Mouse (Mus musculus) embryonic facial prominence, embryonic 13.5 days (tissue): ENCODE data around the gene Camta1. TPM values are rescaled to one million over a fixed set of nuclear protein-coding genes. Genes with fewer than 3 reads are reported as not detected.
A peak's percentile ranks its signal among the peaks of the same experiment; 100 is the strongest.

Source experiments
- ATAC-seq: fragments of 200-750 bp; cut with Nextera tagmentation; 2 replicates; pipeline ENCODE4 v1.8.0; 2017; ENCODE audit warnings: low read depth; ENCODE audit not compliant: insufficient number of reproducible peaks, insufficient read depth, low FRiP score, low TSS enrichment
- H3K27ac ChIP-seq: fragments of 300-500 bp; sonication (generic); 2 replicates; pipeline ENCODE4 v1.5.1; 2015; ENCODE audit warnings: moderate library complexity, mild to moderate bottlenecking, inconsistent platforms
- H3K27me3 ChIP-seq: fragments of 300-500 bp; sonication (generic); 2 replicates; pipeline ENCODE4 v1.6.1; 2015; ENCODE audit warnings: mild to moderate bottlenecking, inconsistent platforms
- H3K36me3 ChIP-seq: fragments of 300-500 bp; sonication (generic); 2 replicates; pipeline ENCODE4 v1.6.1; 2015; ENCODE audit warnings: mild to moderate bottlenecking, inconsistent platforms
- H3K4me1 ChIP-seq: fragments of 300-500 bp; sonication (generic); 2 replicates; pipeline ENCODE4 v1.6.1; 2015; ENCODE audit warnings: inconsistent platforms
- H3K4me2 ChIP-seq: fragments of 300-500 bp; sonication (generic); 2 replicates; pipeline ENCODE4 v1.6.1; 2015; ENCODE audit warnings: moderate library complexity, mild to moderate bottlenecking, inconsistent platforms
- H3K4me3 ChIP-seq: fragments of 300-500 bp; sonication (generic); 2 replicates; pipeline ENCODE4 v1.5.1; 2015; ENCODE audit warnings: mild to moderate bottlenecking, inconsistent platforms
- H3K9ac ChIP-seq: fragments of 300-500 bp; sonication (generic); 2 replicates; pipeline ENCODE4 v1.6.1; 2015; ENCODE audit warnings: mild to moderate bottlenecking, inconsistent platforms
- H3K9me3 ChIP-seq: fragments of 300-500 bp; sonication (generic); 2 replicates; pipeline ENCODE4 v1.6.1; 2016; ENCODE audit warnings: inconsistent platforms
- WGBS: fragments of 180-500 bp; shearing (Covaris S2); methylation state at CpG from one replicate; pipeline ENCODE4 v1.1.7; 2015; ENCODE audit warnings: mixed read lengths; 5-methylcytosine and 5-hydroxymethylcytosine counted together
- polyA plus RNA-seq: library from polyadenylated mRNA; unstranded; fragments of >200 nt; fragmentation: Nextera tagmentation; extraction: Ambion mirVana; gene quantifications from 2 replicates; pipeline ENCODE4 v1.2.1, GENCODE M21; 2015

Gene Camta1
- polyA plus RNA-seq, 1 experiment from 2014 or later: 106 TPM

DNA sequence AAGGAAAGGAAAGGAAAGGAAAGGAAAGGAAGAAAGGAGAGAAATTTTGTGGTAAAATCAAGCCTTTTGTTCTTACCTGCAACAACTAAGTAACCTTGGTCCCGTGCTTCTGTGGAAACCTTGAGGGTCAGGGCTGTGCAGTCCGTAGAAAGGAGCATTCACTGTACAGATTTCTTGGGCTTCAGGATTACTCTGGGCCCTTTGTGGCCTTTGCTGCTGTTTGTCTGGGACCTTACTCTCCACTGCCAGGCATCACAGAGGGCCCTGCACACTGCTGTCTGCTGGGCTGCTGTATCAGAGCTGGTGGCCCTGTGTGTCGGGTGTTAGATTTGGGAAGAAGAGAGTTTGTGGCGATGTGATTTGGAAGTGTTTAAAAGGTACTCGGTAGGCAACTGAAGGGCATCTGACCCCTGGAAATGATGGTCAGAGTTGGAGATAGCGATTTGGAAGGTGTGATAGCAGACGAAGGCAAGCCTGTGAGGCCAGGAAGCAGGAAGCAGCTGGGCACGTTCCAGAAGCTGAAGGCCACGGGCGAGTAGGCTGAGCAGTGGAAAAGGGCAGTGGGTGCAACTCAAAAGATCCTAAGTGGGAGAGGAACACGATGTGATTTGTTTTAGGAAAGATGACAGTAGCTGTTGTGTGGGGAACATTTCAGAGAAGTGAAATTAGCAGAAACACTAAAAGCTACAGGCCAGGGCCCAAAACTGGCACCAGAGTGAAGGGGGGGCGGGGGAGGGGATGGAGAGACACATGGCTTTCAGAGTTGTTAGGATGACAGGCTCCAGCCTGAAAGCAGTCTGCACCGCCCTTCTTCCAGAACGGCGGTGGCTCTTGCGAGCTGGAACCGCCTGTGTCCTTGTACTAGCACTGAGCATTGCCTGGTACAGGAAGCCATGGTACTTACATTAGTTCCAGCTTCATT is 992.1 kb downstream of the Camta1 start:
- H3K9me3 ChIP-seq: no peaks in the 10 kb centered on the region
- peak overlapping the region; percentile 40; the same call in 1 of the 2 replicates for H3K9ac ChIP-seq
- H3K4me2 ChIP-seq: no peak overlapping the region
- ATAC-seq: no peak
- H3K27me3 ChIP-seq: no peaks in the 10 kb centered on the region
- H3K27ac ChIP-seq: peak overlapping the region; percentile 73
- no peak overlapping the region for H3K4me3 ChIP-seq
- H3K36me3 ChIP-seq: peaks cover 32% of the 10 kb centered on the region
- H3K4me1 ChIP-seq: peaks cover 55% of the 10 kb centered on the region
- WGBS: 60% methylated on average over 17 of the region's 17 CpGs

DNA sequence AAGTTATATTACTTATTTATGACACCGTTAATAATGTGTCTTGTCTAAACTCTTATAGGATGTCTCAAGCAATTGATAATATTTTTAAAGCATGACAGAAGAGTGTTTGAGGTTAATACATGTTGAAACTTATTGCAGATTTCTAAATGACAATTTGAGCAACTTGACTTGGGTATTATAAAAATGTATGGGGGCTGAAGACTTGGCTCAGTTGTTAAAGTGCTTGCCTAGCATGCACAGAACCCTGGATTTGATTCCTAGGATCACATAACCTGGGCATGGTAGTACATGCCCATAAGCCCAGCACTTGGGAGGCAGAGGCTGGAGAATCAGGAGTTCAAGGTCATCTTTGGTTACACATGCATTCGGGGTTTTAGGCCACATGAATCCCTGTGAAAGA is 992.8 kb downstream of the Camta1 start:
- WGBS: 67% methylated on average over 2 of the region's 2 CpGs
- Histone ChIP-seq H3K4me3 (no peak overlapping the region), H3K9me3 (no peaks in the 10 kb centered on the region), H3K4me2 (no peak overlapping the region), H3K36me3 (peaks cover 32% of the 10 kb centered on the region), H3K9ac (no peak overlapping the region), H3K27ac (no peak overlapping the region), H3K27me3 (no peaks in the 10 kb centered on the region), H3K4me1 (peaks cover 61% of the 10 kb centered on the region)
- ATAC-seq: no peak

DNA sequence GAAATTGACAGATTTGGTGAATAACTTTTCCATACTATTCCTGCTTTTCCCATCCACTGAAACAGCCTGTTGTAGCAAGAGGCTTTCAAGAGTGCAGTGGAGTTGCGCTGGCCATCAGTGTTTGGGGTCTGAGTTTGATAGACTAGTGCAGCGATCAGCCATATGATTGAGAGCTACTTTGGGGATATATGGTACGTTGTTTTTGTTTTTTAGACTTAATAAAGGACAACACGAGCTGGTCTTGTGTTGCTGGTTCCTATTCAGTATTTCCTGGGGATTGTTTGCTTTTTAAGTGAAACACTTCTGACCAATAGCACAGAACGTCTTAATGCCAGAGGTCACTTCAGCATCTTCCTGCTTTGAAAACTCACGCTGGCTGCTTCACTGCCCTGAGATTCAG is 993.5 kb downstream of the Camta1 start:
- H3K9me3 ChIP-seq: no peaks in the 10 kb centered on the region
- H3K4me1 ChIP-seq: peaks cover 61% of the 10 kb centered on the region
- no peak overlapping the region for H3K4me3 ChIP-seq
- H3K9ac ChIP-seq: no peak overlapping the region
- WGBS: 78% methylated on average over 6 of the region's 6 CpGs
- ATAC-seq: no peak
- H3K4me2 ChIP-seq: no peak overlapping the region
- no peak overlapping the region for H3K27ac ChIP-seq
- peaks cover 32% of the 10 kb centered on the region for H3K36me3 ChIP-seq
- no peaks in the 10 kb centered on the region for H3K27me3 ChIP-seq

Other genes with a start within 250 kb of the Camta1 start
- 63.0 and 71.4 TPM in 2 replicates for gene Dnajc11, start 71.8 kb upstream of the Camta1 start, polyA plus RNA-seq
- gene Thap3, start 127.1 kb upstream of the Camta1 start, polyA plus RNA-seq: 56.3 and 61.2 TPM in 2 replicates
- gene Phf13, start 134.4 kb upstream of the Camta1 start, polyA plus RNA-seq: 38.0 and 38.1 TPM in 2 replicates
- gene Klhl21, start 146.9 kb upstream of the Camta1 start, polyA plus RNA-seq: 10.1 TPM in 2 replicates
- 17.5 and 22.9 TPM in 2 replicates for gene Zbtb48, start 165.8 kb upstream of the Camta1 start, polyA plus RNA-seq
- gene Tas1r1, start 176.7 kb upstream of the Camta1 start, polyA plus RNA-seq: 0.55 and 0.59 TPM in 2 replicates
- gene Nol9, start 177.4 kb upstream of the Camta1 start, polyA plus RNA-seq: 34.4 and 34.8 TPM in 2 replicates
- gene Plekhg5, start 210.6 kb upstream of the Camta1 start, polyA plus RNA-seq: 19.5 and 22.2 TPM in 2 replicates